Mouse (Mus musculus): ENCODE data around the gene Muc5ac.

GRCm38 (mm10) chr7:141755831-141756230 is 32.9 kb upstream of the Muc5ac start:
- TF ChIP-seq CTCF (conservative IDR thresholded peaks at IDR 0.05; ENCODE audit: low read length), result peak; percentile 87
- no peak for TF ChIP-seq POU5F1 (IDR thresholded peaks at IDR 0.05; ENCODE audit: borderline replicate concordance, low read length)
